Mouse (Mus musculus) cerebellum, postnatal 14 days (tissue): ENCODE data around the gene Lad1.

Source experiments
- DNase-seq, 2 experiments: peaks; one replicate each; pipeline ENCODE4 v3.0.0; 2021; ENCODE audit warnings: mixed read lengths in 2 of 2

Gene Lad1

DNA sequence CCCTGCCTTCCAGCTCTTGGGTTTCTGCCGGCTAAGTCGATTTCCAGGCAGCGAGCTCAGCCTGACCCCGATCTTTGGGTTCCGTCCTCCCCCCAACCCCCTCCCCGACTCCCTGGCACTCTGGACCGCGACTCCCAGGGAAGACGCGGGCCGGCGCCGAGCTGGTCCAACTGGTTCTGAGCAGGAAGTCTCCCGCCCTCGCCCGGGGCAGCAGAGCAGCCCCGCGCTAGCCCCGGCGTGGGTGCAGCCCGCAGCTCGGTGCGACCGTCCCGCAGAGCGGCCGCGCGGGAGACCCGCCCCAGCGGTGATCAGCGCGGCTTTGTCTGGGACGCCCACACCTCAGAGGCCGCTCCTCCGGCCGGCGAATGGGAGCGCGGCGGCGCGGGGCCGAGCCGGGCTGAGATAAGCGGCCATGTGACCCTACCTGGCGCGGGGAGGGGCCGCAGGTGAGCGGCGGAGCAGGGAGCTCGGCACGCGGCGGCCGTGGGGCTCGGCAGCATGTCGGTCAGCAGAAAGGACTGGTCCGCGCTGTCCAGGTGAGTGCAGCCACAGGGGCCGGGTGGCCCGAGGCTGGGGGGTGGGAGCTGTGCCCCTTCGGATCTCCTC, at the start of gene Lad1:
Lad1 (plus strand) TSS at position 118 of the 606 bp plus-strand sequence.
- DNase-seq: peak; percentile 33 to 37

DNA sequence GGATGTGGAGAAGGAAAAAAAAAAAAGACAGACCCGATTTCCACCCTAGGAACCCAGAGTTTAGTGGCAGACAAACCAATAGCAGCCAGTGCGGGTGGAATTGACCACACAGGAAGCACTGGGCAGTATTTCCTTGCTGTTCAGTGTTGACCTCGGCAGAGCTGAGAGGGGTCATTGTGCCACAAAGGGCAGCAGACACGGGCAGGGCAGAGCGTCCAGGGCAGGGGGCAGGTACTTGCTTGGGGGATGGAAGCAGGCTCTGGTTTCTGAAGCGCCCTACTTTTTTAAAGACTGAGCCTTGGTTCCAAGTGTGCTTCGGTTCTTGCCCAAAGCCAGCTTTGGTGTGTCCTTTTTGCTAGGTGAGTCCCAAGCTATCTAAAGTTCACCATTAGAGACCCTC, 48.2 kb upstream of the Lad1 start:
- no peak for DNase-seq

DNA sequence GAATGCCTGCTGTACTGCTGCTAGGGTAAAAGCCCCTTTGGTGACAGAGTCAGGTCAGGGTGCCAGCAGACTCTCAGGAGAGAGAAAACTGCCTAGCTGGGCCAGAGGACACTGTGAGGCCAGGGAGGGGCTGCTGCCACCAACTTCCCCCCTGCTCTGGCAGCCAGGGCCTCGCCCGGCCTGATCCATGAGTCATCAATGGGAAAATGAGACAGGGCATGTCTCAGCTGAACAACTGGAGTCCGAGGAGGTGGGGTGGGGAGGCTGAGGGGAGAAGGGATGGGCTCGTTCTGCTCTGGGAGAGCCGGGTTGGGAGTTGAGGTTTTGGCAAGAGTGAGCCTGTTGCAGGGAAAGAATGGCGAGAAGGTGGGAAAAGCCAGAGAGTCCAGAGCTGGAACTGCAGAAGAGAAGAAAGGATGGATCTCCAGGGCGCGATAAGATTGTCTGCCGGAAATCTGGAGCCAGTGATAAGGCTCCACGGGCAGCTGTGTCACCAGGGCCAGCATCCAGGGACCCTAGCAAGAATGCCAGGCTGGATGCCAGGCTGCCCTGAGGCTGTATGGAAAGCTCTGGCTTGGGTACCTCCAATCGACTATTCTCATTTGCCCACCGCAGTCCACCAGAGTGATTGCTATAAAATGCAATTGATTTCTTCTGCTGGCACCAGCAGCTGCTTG, 47.4 kb upstream of the Lad1 start:
- peak in 1 of 2 experiments; percentile 27 for DNase-seq

DNA sequence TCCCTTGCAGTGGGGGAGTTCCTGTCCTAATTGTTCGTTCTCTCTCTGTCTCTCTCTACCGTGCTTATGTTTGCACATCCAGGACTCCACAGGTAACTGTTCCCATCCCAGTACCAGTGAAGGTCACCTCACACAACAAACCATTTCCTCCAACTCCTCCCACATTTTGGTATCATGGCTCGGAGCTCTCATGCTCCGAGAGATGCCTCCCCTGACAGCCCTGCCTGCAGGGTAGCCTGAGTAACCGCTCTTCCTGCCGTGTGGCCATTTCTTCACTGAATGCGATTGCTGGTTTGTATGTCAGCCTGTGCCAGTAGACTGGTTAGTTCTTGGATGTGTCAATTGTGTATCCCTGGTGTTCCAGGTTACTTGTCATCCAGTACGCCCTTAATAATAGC, 46.8 kb upstream of the Lad1 start:
- DNase-seq: no peak

DNA sequence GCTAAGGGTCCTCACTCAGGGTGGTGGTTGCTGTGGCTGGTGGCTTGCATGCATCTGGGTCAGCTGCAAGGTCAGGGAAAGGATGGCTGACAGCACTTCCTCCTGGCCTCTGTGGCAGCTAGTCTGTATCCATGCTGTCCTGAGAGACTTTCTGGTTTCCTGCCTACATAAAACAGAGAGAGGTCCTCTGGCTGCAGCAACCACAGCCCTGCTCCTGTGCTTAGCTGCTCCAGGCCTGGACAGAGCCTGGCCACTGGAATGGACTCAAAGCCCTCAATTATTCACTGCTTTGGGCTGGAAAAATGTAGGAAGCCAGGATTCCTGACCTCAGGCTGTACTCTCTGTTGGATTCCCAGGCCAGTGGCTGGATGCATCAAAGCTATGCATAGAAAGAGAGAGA, 41.8 kb upstream of the Lad1 start:
- DNase-seq: no peak

DNA sequence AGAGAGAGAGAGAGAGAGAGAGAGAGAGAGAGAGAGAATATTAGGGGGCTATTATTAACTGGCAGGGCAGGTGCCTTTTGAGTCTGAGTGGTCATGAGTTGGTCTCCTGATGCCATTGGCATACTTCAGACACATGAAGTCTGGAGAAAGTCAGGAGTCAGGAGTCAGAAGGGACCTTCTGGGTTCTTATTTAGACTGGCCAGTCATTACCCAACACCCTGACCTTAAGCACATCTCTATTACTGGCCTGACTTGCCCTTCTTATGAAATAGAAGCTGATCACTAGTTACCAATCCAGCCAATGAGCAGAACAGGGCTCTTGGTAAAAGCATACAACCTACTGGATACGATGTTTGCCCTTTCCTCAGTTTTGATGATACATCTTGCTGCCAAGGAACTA, 41.4 kb upstream of the Lad1 start:
- no peak for DNase-seq

DNA sequence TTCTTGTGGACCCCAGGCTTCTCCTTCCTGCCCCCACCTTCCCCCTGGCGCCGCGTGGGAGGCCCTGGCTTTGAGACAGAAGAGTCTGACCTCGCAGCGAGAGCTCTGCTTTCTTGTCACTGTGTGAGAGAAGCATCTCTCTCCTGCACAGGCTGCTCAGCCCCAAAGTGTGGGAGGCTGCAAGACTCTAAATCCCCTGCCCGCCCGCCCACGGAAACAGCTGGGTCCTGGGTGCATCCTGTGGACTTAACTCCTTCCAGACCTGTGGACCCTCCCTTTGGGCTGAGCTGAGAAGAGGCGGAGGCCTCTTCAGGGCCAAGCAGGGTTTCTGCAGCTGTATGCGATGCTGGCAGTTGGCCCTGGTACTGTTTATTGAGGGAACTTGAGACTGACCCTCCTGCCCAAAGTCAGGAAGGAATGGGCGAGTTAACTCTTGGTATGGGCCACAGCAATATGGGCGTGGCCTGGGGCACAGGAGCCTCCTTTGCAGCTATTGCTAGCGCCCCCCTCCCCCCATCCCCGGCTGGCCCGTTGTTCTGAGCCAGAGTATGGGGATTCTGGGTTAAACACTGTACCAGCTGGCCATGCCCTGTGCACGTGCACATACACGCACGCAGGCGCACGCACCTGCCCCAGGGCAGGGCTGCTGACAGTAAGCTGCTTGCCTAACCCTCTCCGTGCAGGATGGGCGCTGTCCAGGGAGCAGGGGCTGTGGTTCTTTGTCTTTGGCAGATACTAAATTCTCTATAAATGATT, 39.4 kb upstream of the Lad1 start, which contains the start of gene Tnni1:
Tnni1 (plus strand) TSS at position 655 of the 756 bp plus-strand sequence.
- DNase-seq: peak in 1 of 2 experiments; percentile 40

DNA sequence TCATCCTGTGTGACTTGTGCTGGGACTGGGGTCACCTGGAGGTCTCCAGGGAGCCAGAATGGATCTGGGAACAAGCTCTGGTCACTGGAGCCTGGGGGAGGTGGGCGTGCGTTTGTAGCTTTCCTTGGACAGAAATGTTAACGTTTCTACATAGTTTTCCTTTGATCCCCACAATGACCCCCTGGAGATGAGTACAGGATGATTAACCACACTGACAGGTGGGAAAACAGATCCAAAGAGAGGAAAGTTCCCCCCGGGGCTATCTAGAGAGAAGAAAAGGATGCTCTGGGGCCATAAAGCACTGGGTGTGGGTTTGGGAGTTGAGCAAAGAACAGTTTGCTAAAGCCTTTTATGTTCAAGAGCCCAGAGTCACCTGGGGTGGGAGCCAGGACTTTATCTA, 37.7 kb upstream of the Lad1 start:
- DNase-seq: no peak

DNA sequence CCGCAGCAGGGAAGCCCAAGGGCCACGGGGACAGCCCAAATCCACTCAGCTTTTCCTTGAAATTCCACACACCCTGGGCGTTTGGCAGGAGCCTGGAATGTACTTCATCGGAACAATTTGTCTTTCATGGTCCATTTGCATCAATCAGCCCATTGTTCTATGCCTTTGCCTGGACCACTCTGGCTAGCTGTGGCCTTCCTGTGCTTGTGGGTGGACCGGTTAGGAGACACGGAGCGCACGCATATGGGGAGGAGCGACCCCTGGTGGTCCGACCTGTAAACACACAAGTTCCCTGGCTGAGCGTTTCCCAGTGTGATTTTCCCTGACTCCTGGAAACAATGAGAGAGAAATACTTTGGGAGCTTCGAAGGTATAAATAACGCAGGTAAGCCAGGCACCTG, 37.2 kb upstream of the Lad1 start:
- DNase-seq: peak; percentile 82 to 86

DNA sequence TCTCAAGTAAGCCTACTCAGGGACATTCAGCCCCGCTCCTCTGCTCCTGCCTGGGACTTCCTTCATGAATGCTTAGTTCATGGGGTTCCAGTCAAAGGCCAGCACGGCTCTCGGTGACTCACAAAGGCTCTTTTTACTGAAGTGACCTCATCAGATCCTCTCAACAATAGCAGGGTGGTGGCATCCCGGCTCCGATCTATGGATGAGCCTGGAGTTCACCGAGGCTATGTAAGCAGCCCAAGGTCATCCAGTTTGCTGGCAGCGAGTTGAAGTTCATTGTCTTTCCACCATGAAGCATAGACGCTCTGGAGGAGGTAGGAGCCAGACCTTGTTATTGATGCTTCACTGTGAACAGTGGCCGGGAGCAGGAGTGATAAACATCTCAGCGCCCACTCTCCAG, 35.6 kb upstream of the Lad1 start:
- no peak for DNase-seq

DNA sequence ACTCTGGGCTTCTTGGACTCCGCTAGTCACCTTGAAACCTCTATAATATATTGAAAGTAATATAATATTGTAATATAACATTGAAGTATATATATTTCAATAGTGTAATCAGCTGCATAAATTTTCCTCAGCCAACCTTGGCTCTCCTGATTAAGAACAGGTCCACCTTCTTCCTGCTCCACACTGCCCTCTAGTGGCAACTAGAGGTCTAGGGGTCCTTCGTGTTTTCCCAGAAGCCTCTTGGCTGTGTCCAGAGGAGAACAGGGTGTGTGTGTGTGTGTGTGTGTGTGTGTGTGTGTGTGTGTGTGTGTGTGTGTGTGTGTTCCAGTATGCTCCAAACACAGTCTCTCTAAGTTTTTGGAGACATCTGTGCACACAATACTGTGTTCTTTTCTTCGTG, 30.6 kb upstream of the Lad1 start:
- DNase-seq: peak; percentile 82 to 89

DNA sequence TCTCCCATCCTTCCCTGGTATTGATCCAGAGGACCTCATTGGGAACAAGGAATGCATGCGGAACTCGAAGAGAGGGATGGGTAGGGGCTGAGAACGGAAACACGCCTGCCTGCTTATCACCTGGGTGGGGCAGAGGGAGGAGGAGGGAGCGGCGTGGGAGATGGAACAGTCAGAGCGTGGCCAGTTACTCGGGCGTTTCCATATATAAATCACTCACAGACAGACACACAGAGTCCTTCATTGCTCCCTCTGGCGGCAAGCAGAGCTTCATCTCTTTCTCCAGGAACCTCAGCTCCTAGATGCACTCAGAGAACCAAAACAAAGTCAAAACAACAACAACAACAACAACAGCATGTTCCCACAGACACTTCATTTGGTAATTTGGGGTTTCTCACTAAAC, 29.7 kb upstream of the Lad1 start:
- peak in 1 of 2 experiments; percentile 24 for DNase-seq

DNA sequence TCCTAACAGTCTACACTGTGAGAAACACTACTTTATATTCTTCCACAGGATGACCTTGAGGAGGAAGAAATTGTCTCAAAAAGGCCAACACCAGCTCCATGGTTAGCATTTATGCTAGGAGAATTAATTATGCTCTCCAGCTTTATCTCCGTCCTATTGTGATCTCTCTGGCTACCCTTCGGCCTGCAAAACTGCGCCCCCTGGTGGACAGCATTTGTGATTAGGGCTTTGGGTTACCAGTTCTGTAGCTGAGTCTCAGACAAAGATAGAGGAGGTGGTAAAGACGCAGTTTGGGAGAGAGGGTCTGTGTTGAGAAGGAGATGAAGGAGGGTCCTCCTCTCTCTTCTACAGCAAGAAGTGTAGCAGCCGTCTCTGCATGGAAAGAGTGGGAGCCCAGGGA, 28.6 kb upstream of the Lad1 start:
- DNase-seq: peak; percentile 84 to 91

DNA sequence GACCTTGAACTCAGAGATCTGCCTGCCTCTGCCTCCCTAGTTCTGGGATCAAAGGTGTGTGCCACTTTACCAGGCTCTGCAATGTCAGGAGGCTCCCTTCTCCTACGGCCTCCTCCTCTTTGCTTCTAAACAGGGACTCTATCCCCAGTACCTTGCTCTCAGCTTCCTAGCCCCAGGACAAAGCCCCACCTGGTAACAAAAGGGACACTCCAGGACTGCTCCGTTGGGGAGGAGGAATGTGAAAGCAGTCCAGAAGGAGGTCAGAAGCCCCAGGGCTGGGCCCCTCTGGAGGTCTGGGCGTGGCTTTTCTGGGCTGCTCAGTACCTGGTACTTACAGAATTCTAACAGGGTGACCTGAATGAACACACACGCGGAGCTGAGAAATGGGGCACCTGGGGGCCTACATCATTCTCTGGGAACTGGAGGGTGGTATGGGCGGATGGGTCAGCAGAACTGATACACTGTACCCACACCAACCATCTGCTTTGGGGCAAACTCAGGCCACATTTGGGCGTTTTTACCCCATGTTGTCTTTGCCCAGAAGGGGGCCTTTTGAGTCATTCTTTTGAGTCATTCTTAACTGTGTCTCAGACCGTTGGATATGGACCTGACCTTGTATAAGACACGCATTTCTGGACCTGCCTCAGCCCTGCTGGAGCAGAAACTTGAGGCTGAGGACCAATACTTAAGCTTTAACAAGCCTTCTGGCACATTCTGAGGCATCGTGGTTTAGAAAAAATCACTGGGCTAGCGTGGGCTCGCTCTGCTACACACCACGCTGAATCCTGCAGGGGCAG, 26.1 kb upstream of the Lad1 start:
- no peak for DNase-seq

DNA sequence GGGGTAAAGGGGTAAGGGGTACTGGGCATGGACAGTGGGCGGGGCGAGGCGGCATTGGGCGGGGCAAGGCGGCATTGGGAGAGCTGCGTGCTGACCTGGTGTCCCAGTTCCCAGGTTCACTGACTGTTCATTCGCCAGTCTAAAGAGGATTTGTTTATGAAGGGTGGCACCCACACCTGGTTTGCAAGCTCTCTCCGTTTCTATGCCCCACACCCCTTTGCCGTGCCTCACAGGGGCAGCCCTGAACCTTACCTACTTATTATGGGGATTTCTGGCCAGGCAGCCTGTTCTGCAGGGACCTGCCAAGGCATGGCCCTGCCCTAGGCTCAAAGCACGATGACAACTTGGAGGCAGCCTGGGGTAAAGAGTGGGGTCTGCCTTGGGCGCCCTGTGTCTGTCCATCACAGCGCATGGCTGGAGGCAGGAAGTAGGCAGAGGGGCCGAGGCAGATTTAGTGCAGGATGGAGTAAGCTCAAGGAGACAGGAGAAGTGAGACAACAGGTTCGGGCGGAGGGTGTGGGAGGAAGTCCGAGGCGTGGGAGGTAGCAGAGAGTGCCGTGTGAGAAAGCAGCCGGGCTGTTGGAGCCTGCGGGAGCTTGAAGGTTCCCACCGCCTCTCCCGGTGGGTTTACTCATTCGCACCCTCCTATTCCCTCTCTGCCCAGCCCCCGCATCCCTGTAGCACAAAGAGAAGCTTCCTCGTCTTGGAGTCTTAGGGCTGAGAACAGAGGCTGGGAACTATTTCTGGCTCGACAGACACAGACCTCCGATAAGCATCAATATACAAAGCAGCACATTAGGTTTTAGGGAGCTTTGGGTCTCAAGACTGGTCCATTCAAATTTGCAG, 24.8 kb upstream of the Lad1 start:
- no peak for DNase-seq

DNA sequence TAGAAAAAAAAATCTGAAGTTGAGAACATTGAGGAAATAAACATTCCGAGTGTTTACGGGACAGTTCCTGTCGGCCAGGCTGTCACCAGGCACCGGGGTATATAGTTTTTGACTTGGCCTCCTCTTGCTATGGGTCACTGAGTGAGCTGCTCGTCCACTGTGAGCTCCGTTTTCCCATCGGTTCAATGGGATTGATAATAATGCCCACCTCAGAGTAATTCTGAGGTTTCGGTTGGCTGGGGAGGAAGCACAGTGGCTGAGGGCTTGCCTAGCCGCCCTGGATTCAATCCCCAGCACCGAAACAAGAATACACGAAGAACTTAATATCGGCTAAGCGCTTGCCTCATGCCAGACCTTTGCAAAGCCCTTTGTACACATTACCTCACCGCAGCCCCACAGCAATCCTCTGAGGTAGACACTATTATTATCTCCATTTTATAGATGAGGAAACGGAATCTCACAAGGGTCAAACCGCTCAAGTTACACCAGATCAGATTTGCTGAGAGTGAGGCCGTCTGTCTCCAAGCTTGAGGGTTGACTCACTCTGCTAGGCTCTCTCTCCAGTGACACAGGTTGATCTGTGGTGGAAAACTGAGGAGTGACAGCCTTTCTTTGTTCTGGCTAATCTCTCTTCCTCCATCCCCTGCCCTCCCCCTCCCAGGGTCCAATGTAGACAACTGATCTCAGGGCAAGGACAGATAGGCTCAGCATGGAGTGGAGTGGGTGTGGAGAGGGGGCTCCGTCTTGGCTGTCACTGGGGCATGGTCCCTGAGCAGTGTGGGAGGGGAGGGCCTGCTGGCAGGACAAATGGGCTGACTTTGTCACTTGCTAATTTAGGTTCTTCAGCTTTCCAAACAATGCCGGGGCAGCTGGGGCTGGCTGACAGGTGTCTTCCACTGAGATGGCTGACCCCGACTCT, 23.9 kb upstream of the Lad1 start:
- DNase-seq: no peak

DNA sequence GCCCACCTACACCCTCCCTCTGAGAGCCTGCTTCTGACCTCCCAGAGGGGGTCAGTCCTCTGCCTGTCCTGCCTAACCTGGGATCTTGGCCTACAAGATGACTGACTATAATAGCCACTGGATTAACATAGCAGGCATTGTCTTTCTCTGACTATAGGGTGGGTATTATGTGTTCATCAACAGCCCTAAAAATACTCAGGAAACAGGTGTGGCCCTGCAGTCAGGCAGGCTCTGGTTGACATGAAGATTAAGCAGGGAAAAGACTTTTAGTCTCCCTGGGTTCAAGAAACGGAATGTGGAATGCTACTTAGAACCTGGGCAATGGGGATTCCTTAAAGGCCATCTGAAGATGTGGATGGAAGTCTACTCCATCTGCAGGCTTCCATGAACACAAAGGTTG, 19.9 kb upstream of the Lad1 start:
- DNase-seq: no peak

DNA sequence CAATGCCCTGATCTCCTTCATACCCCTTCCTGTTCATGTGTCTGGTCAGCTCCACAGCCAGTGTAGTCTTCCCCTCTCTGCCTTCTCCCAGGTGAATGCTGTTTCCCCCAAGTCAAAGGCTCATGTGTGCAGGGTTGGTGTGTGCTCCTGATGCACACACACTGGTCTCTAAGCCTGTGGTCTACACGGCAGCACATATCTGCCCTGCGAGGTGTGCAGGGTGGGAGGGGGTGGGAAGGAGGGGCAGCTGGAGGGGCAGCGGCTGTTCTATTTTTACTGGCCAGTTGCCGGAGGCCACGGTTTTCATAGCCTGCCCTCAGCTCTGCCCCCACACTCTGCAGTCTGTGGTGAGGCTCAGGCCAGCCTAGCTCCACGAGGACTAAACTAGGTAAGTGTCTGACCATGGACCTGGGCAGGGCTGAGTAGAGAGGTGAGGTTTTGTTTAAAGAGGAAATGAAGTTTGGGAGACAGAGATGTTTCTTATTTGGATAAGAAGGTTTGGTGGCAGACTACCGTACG, 19.2 kb upstream of the Lad1 start:
- no peak for DNase-seq

DNA sequence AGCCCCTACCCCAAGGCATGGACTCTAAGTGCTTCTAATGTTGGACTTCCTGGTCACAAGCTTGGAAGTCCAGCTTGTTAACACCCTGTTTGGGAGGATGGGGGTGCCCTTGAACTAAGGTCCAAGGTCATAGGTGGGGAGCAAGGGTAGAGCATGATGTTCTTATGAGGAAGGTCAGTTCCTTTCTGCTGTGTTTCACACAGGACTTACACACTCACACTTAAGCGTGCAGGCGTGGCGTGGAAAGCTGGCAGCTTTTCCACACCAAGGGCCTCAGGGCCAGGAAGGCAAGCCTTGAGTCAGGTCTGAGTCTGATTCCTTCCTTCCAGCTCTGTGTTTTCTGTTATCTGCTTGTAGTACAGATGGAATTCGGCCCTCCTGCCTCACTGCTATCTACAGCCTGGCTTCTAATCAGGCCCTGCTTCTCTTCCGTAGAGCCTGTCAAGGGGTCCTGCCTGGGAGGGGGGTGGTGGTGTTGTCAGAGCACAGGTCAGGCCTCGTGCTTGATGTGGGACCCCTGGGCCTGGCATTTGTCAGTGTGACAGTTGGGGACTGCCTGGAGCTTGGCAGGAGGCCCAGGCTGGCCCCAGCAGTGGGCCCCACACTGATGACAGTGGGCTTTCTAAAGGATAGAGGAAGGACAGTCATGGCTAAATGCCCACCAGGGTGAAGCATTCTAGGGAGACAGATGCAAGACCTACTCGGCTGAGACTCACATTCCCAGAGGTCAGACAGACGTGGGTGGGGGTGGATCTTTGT, 18.0 kb upstream of the Lad1 start:
- peak; percentile 24 to 42 for DNase-seq

DNA sequence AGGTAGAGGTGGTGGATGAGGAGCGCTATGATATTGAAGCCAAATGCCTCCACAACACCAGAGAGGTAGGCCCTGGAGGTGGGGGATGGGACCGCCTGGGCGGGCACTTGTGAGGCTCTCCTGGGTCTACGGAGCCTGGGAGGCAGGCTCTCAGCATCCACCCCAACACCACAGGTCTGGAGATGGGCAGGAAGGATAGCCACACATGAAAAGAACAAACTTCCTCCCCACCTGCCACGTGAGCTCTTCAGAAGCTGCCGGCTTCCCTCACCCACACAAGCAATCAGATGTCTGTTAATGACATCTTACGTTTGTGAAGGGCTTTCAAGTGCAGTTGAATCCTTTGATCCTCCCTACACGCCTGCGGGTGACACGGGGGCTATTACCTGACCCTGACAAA, 10.9 kb upstream of the Lad1 start:
- no peak for DNase-seq
